Mouse (Mus musculus): ENCODE data around the gene Scp2. TPM values are rescaled to one million over a fixed set of nuclear protein-coding genes. Genes with fewer than 3 reads are reported as not detected.

The Scp2 gene
- total RNA-seq, 2 experiments from 2014 or later = 327 to 494 TPM

- no peak for ATAC-seq (ENCODE audit: poor library complexity, severe bottlenecking)
Measured at GRCm38 (mm10) chr4:108020178-108020577, 124.6 kb downstream of the Scp2 start.

DNA sequence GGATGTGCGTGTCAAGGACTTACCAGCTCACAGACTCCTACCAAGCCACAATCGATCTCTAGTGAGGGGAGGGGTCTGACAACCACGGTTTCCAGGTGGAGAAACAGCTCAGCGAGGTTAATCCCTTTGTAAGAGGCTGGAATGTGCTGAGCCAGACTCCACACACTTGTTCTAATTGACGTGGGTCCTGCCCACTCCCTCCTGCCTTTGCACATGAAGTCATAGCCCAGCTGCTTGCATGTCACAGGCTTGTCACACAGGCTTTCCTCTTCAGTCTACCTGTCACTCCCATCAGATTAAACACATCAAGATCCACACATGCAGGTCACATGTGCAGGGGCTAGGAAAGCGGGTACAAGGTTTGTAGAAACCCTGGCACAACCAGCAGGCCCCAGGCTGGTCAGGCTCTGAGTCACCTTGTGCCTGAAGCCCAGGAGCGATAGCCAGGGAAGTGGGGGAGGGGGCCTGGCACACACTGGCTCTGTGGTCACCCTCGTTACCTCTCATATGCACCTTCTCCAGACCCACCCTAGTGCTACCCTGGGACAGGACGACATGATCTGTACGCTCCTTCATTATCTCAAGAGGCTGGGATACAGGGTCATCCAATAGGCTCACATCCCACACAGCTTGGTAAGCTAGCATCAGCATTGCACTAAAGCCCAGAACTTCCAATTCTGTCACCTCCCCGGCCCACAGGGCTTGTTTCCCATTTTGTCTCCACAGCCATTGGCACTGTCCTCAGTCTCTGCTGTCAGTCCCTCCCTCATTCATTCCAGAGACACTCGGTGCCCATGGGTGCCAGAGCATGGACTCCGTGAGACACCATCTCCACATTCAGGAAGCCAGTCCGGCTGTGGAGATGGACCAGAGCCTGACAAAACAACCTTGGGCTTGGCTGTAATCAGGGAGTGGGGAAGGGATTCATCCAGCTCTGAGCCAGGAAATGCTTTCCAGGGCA is 125.6 kb downstream of the Scp2 start:
- no peak for ATAC-seq (ENCODE audit: poor library complexity, severe bottlenecking)

DNA sequence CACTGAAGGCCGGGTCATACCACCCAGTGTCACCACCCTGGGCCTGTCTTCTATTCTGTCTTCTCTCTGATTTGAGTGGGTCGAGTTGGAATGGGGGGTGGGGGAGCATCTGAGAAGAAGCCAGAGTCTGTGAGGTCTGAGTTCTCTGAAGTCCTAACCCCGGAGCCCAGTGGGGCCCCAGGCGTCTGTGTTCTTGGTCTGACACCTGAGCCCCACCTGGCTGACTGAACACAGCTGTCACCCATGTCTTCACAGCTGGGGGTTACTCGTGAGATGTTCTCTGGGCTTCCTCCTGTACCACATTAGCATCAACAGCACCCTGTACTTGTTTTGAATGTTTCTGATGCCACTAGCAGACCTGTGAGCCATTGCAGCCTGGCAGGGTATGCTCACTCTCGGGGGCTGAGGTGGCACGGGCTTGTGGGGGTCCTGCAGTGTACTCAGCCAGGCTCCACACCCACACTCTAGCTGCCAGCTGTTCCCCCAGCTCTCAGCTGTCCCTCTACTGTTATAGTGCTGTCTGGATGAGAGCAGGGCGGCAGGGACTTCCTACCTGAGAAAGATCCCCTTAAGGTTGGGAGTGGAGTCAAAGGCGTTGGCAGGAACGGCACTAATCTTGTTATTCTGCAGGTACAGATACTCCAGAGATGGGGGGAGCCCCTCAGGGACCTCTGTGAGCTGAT is 126.4 kb downstream of the Scp2 start:
- ATAC-seq (ENCODE audit: poor library complexity, severe bottlenecking) = no peak

GRCm38 (mm10) chr4:108017839-108018238 is 127.0 kb downstream of the Scp2 start:
- ATAC-seq (ENCODE audit: poor library complexity, severe bottlenecking) = no peak

GRCm38 (mm10) chr4:108016321-108016720 is 128.5 kb downstream of the Scp2 start:
- no peak for ATAC-seq (ENCODE audit: poor library complexity, severe bottlenecking)

DNA sequence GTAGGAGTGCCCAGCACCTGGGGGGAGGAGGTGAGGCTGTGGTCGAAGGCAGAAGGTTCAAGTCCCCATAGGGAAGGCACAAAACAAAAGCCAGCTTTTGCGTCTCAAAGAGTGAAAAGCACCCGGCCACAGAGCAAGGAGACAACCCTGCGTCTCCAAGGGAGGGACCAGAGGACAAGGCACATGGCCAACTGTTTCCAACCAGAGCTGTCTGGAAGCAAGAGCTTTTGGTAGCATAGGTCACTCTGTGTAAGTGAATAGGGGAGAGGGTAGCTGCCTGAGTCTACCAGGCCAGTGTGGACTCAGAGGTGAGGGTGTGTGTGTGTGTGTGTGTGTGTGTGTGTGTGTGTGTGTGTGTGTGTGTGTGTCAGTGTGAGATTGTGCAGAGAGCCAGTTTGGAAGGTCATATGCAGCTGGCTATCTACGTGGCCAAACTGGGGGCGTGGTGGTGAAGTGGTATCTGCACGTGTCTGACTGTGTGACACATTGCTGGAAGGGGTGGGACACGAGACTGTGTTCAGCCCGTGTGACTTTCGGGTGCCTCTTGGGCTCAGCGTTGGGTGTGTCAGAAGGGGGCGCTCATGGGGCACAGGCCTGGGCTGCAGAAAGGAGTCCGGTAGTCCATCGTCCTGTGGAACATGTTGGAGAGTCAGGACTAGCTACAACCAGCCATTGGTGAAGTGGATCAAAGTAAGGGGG is 129.6 kb downstream of the Scp2 start:
- ATAC-seq (ENCODE audit: poor library complexity, severe bottlenecking) = no peak

DNA sequence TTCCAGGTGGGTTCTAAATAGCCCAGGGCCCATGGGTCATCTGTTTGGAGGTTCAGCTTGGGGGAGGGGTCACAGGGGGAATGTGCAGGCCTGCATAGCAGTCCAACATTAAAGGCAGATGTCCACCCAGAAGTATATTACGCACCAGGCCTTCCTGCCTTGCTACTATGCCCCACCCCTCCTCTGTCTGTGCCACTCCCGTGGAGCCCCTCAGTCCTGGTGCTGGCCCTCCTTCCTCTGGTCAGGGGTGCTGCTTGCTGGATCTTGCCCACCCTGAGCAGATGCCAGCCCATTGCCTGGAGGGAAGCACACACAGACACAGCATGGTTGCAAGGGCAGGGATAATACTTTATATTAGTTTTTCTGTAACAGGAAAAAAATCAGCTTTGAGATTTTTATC is 130.3 kb downstream of the Scp2 start:
- no peak for ATAC-seq (ENCODE audit: poor library complexity, severe bottlenecking)

GRCm38 (mm10) chr4:108008541-108008940 is 136.3 kb downstream of the Scp2 start:
- no peak for ATAC-seq (ENCODE audit: poor library complexity, severe bottlenecking)

DNA sequence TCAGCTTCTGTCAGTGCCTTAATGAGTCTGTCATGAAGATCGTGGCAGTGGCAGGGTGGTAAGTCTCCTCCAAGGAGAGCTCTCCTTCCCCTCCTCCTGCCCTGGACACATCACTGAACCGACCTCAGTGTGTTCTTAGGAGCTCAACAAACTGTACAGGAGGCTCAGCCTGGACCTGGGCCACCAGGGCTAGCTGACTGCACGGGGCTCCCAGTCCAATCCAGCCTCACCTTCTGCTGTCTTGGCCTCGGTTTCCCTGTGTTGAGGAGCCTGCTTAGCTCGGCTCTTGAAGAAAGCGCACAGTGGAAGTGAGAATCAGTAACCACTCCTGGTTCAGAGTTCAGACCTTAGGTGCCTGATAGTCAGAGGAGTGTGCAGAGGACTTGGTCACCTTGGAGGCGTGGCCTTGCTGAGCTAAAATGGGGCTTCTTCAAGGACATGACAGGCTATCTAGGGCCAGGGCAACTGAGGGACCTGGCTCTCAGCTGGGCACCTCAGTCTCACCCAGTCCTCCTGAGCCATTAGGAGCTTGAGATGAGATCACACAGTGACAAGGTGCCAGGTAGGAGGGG is 137.2 kb downstream of the Scp2 start:
- no peak for ATAC-seq (ENCODE audit: poor library complexity, severe bottlenecking)

DNA sequence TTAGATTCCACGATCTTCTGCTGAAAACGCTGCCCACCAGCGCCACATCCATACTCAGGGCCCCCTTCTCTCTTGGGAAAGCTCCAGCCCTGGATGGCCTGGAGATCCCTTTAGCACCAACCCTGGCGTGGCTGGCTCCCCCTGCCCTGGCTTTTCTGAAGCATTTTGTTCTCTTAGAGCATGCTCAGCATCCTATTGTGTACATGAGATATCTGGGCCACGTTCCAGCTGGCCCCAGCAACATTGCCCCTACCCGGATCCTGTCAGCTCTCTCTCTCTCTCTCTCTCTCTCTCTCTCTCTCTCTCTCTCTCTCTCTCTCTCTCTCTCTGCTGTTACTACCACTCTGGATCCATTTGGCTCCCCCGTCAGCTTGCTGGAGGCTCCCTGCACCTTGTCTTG is 139.5 kb downstream of the Scp2 start:
- ATAC-seq (ENCODE audit: poor library complexity, severe bottlenecking) = no peak

DNA sequence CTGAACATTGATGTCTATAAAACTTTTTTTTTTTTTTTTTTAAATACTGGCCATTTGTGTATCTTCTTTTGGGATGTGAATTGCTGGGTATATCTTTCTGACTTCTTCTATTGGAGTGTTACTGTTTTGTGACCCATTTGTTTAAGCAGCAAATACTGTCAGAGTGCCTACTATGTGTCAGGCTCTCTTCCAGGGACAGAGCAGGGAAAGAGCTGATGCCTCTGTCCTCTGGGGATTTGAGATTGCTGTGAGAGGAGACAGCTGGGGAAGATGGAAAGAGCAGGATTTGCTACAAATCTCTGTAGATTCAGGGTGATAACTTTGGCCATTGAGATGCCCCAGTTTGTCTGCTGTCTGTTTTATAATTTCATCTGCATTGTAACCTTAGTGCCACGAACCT is 145.4 kb downstream of the Scp2 start:
- ATAC-seq (ENCODE audit: poor library complexity, severe bottlenecking) = no peak

DNA sequence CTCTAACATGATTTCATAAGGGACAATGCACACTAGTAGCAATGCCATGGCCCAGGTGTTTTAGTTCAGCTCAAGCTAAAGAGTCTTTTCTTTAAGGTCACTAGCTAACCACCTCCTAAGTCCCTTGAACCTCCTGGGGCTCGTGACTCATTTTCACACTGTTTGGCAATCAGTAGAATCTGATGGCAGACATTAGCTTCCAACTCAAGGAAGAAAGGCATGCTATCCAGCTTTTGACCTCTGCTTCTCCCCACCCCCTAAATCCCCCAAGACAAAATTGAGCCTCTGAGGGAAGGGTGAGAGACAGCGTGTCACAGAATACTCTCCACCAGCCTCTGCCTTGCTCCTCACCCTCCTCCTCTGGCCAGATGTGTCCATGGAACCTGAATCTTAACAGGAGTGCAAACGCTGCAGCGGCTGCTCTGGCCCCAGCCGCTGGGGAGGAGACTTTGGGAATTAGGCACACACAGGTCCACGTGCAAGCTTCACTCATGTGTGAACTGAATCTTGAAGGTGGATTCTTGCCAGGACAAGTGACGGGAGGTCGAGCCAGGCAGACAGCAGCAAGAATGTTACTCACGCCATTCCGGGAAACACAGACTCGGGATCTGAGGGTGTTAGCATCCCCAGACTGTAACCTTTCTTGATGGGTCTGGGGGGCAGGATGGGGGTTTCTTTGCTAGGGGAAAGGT is 146.0 kb downstream of the Scp2 start:
- no peak for ATAC-seq (ENCODE audit: poor library complexity, severe bottlenecking)

- ATAC-seq (ENCODE audit: poor library complexity, severe bottlenecking) = no peak
Measured at GRCm38 (mm10) chr4:107996418-107996986, 148.3 kb downstream of the Scp2 start.

DNA sequence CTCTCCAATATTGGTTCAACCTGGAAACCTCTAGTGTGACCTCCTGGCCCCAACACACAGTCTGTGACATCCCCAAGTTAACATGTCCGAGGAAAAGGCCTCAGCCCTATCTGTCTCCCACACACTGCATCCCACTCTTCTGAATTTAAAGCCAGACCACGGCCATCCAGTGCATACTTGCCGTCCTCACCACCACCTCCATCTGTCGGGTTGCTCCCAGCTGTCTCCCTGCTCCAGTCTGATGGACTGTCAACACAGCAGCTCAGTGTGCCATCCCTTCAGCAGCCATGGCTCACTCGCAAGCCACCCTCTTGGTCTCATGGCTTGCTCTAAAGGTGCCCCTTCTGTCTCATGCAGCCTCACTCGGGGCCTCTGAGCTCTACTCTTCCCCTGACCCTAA is 149.1 kb downstream of the Scp2 start:
- ATAC-seq (ENCODE audit: poor library complexity, severe bottlenecking) = no peak

GRCm38 (mm10) chr4:107995011-107995410 is 149.8 kb downstream of the Scp2 start:
- no peak for ATAC-seq (ENCODE audit: poor library complexity, severe bottlenecking)

Other genes with a start within 250 kb of the Scp2 start
- 19.3 and 24.5 TPM in 2 replicates for gene Cpt2, start 221.4 kb downstream of the Scp2 start, total RNA-seq (2015)
- 16.7 and 26.7 TPM in 2 replicates for gene Cpt2, start 221.4 kb downstream of the Scp2 start, total RNA-seq (2017)
- not detected in 2 replicates for gene Slc1a7, start 176.7 kb downstream of the Scp2 start, total RNA-seq (2015)
- not detected in 2 replicates for gene Slc1a7, start 176.7 kb downstream of the Scp2 start, total RNA-seq (2017)
- gene Podn, start 48.6 kb downstream of the Scp2 start, total RNA-seq (2015) = not detected in 2 replicates
- gene Podn, start 48.6 kb downstream of the Scp2 start, total RNA-seq (2017) = not detected in 2 replicates
- not detected in 2 replicates for gene Echdc2, start 20.4 kb upstream of the Scp2 start, total RNA-seq (2015)
- gene Echdc2, start 20.4 kb upstream of the Scp2 start, total RNA-seq (2017) = 1.1 and 1.2 TPM in 2 replicates
- not detected in 2 replicates for gene Zyg11a, start 73.0 kb upstream of the Scp2 start, total RNA-seq (2015)
- not detected in 2 replicates for gene Zyg11a, start 73.0 kb upstream of the Scp2 start, total RNA-seq (2017)
- 17.6 and 18.9 TPM in 2 replicates for gene Zyg11b, start 156.1 kb upstream of the Scp2 start, total RNA-seq (2015)
- gene Zyg11b, start 156.1 kb upstream of the Scp2 start, total RNA-seq (2017) = 21.6 and 25.9 TPM in 2 replicates
- 4.3 and 10.3 TPM in 2 replicates for gene Coa7, start 183.1 kb upstream of the Scp2 start, total RNA-seq (2015)
- 3.8 and 14.3 TPM in 2 replicates for gene Coa7, start 183.1 kb upstream of the Scp2 start, total RNA-seq (2017)
- gene Shisal2a, start 238.4 kb upstream of the Scp2 start, total RNA-seq (2015) = not detected in 2 replicates
- gene Shisal2a, start 238.4 kb upstream of the Scp2 start, total RNA-seq (2017) = not detected in 2 replicates

Measured in megakaryocyte, adult 5-6 weeks (primary cell).